Mouse (Mus musculus): ENCODE measurements at regions not wholly inside any gene's neighbourhood (a gene's known extent, or its start where the extent isn't known, plus 50 kb on each side); places are given as distances from the start of the nearest gene placed in this dataset.

DNA sequence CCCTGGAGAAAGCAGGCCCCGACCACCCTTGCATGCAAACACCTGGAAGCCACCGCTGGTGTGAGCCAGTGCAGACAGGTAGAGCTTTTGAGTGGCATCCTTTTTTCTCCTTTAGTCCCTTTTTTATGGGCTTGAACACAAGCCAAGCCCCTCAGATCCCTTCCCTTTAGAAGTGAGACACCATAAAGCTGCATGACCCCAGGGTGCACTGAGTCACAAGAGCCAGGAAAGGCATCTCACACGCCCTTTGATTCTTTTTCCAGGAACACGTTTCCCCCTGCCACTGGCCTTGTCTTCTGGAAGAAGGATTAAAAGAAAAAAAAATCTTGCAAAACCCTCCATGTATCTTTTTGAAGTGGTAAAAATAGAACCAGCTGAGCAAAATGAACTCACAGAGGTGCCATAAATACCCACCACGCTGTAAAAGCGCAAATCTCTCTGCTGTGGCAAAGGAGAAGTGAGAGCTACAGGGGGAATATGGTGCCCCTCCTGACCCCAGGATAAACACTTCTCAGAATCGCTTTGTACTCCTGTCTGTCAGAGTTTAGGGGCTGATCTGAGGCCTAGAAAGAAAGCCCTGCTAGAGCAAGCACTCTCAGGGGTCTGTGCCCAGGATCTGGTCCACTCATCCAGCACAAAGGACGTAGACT lies 222.1 kb upstream of the Cxcl12 start:
- TF ChIP-seq GATA4 (IDR thresholded peaks at IDR 0.05; ENCODE audit: insufficient replicate concordance, low read length) = no peak

DNA sequence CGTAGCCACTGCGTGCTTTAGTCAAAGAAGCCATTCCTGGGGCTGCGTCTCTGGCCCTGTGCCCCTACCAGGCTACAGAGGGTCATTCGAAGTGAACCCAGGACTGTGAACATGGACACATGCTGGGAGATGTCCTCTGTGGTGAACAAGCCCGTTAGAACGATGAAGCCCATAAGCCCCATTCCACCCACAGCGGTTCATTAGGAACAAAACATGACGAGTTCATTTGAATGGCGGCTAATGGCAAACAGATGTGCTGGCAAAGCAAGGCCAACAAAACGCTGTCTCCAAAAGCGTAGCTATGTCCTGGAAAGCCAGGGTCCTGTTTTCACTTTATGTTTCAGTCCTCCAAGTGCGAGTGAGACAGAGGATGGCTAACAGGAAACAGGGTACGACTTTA lies 208.7 kb upstream of the Cxcl12 start:
- no peak for TF ChIP-seq GATA4 (IDR thresholded peaks at IDR 0.05; ENCODE audit: insufficient replicate concordance, low read length)

- TF ChIP-seq GATA4 (IDR thresholded peaks at IDR 0.05; ENCODE audit: insufficient replicate concordance, low read length) = no peak
Measured at GRCm38 (mm10) chr6:116960641-116961040, 207.7 kb upstream of the Cxcl12 start.

DNA sequence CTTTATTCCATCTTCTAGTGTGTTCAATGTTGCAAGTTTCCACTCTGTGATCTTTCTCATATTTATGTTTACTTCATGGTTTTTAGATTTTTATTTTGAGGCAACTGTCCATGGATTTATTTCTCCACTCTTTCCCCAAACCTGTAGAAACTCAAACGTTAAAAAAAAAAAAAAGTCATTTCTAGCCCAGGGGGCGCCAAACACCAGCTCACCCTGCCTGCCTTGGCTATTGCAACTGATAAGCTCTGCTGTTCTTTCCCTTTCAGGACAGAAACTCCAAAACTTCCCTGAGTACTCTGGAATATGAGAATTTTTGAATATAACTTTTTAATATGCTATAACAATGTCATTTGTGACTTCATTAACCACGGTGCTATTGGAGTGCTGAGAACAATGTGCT lies 201.9 kb upstream of the Cxcl12 start:
- TF ChIP-seq GATA4 (IDR thresholded peaks at IDR 0.05; ENCODE audit: insufficient replicate concordance, low read length) = peak; percentile 44; the same call in 1 of the 2 replicates

- TF ChIP-seq GATA4 (IDR thresholded peaks at IDR 0.05; ENCODE audit: insufficient replicate concordance, low read length) = no peak
Measured at GRCm38 (mm10) chr6:116969381-116969910, 198.9 kb upstream of the Cxcl12 start.

DNA sequence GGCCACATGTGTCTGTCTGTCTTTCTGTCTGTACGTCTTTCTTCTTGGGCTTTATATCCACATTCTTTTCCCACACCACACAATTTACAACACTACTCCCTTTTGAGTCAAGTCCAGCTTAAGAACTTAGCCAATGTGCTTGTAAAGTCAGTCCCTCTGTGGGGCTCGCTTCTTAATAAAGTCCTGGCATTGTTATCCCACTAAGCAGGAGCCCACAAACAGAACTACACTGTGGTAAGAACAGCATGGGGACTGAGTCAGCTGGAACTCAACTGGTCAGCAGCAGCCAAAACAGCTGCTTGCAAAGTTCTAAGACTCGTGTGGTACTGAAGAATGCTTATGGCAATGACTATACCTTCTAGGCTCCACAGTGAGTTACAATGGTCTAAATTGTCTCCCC lies 193.5 kb upstream of the Cxcl12 start:
- no peak for TF ChIP-seq GATA4 (IDR thresholded peaks at IDR 0.05; ENCODE audit: insufficient replicate concordance, low read length)

DNA sequence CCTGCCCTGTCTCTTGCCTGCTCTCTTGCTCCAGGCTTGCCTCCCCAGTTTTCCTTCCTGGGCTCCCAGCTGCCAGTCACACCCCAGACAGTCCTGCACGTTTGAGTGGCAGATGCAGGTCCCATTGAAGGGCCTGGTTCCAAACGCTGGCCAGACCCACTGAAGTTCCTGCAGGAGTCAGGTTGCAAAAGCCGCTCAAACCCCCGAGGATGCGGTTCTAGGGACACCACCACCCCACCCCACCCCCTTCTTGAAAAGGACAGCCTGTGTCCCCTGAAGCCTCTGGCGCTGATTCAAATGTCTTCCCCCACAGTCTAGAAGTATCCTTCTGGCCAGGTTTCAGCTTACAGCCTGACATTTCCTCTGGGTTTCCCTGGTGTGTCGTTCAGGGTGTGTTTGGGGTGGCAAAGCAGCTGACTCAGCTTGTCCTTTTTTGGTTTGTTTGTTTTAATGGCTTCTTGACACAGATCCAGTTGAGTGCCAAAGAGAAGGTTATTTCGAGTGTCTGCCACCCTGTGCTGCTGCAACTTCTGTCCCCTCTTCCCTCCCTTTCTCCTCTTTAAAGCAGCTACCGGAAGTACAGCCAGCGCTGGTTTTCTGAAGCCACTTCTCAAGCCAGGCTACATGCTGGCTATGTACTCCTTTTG lies 187.9 kb upstream of the Cxcl12 start:
- no peak for TF ChIP-seq GATA4 (IDR thresholded peaks at IDR 0.05; ENCODE audit: insufficient replicate concordance, low read length)

DNA sequence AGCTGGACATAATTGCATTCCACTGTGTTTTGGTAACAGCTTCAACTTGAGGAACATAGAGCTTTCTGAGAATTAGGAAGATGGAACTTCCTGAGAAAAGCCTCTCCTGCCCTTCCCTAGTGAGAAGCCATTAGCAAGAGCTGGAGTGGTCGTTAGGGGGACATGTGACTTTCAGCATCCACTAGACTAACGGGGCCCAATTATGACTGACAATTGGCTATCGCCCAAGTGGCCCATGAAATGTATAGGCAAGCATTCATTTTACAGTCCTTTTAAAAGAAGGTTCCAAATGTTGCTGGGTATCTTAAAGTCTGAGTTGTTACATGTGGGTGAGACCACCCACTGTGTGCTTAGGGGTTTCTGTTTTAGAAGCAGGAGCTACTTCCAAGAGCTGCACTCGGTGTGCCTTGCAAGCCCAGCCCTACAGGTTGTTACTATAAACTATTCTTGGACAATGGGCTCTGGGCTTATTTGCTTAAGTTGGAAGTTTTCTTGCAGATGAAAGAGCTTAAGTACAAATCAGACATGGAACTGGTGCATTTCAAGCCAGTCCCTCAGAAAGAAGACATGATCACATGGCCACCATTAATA lies 183.1 kb upstream of the Cxcl12 start:
- TF ChIP-seq GATA4 (IDR thresholded peaks at IDR 0.05; ENCODE audit: insufficient replicate concordance, low read length) = no peak

DNA sequence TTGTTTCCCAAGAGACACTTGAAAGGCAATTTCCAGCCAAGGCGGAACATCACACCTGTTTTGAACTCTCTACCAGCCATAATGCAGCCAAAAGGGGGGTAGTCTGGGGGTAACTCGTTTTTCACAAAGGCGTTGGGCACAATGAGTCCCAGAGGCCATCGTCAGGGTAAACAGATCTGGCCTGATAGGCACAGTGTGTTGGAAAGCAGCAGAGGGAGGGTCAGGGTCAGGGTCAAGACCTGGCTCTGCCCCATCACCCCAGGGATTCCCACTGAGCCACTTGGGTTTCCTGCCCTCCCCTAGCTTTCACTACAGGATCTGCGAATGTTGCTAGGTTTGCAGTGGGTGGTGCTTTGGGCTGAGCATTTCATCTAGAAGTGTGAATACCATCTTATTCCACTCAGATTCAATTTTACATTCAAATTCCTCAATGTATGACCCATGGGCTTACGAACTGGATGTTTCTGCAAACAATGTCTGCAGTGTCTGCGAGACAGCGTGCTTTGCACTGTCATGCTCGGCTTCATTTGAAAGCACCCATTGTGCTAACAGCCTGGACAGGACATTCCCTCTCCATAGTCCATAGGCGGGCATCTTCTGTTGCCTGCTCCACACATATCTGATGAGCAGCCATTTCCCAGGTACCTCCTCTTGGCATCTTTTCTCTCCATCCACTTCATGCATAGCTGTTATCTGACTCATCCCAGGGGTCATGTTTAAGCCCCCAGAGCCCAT lies 181.9 kb upstream of the Cxcl12 start:
- no peak for TF ChIP-seq GATA4 (IDR thresholded peaks at IDR 0.05; ENCODE audit: insufficient replicate concordance, low read length)

- no peak for TF ChIP-seq GATA4 (IDR thresholded peaks at IDR 0.05; ENCODE audit: insufficient replicate concordance, low read length)
Measured at GRCm38 (mm10) chr6:116987243-116987642, 181.1 kb upstream of the Cxcl12 start.

GRCm38 (mm10) chr6:116998948-116999682 lies 169.2 kb upstream of the Cxcl12 start:
- TF ChIP-seq GATA4 (IDR thresholded peaks at IDR 0.05; ENCODE audit: insufficient replicate concordance, low read length) = no peak

DNA sequence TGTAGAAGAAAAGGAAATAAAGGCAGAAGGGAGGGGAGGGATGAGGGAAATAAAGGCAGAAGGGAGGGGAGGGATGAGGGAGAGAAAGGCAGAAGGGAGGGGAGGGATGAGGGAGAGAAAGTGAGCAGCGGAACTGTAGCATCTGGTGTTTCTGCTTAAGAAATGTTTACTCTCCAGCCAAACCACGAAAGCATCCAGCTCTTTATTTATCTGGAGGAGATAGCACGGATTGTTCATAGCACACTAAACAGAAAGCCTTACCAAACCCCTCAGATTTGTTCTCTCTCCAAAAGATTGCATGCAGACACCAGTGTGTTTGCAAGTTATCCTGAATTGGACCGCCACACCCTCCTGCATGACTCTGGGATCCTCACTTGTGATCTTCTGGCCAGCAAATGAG lies 168.4 kb upstream of the Cxcl12 start:
- TF ChIP-seq GATA4 (IDR thresholded peaks at IDR 0.05; ENCODE audit: insufficient replicate concordance, low read length) = peak; percentile 59; the same call in 1 of the 2 replicates

GRCm38 (mm10) chr6:117000951-117001725 lies 167.2 kb upstream of the Cxcl12 start:
- TF ChIP-seq GATA4 (IDR thresholded peaks at IDR 0.05; ENCODE audit: insufficient replicate concordance, low read length) = no peak

DNA sequence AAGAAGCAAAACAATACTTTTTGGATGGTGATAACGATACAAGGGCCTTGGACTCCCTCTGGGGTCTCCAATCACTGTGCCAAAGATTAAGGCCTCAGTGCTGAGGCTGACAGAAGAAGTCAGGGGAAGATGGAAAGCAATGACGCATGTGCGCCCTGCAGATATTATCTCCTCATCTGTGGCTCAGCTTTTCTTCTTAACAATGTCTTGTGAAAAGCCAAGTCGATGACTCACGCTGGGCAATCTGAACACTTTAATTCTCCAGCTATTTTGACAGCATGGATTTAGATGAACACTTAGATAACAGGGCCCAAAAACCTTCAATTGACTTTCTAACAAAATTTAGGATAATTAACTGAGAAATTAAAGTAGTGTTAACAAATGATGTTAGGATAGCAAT lies 155.7 kb upstream of the Cxcl12 start:
- TF ChIP-seq GATA4 (IDR thresholded peaks at IDR 0.05; ENCODE audit: insufficient replicate concordance, low read length) = no peak
